Comparison of ENCODE assay signal across 9 mouse cellular contexts in genomic region chr1:43504235-43504634, GRCm38 (mm10). TPM values are rescaled to one million over a fixed set of nuclear protein-coding genes. Genes with fewer than 3 reads are reported as not detected.
DNase-seq lines count a peak whose midpoint lies in the region; ATAC-seq lines count a peak whose summit lies in the region.
"Had no signal": no experiment of that assay in that cellular context is flagged by ENCODE, and none has a peak within 500 bp of the region (broad histone marks: within the 10 kb centered on the region; RNA-seq: fewer than 3 reads in every experiment).

No protein-coding gene starts in this region.

- H3K27me3 ChIP-seq in hindbrain, embryonic 16.5 days (replicated peaks; ENCODE audit: control insufficient read depth, insufficient read depth, low read length) = no peaks in the 10 kb centered on the region

- WGBS in hindbrain, embryonic 16.5 days = 14% methylated on average over 4 of the region's 4 CpGs

- no peak for ATAC-seq in cerebellum, adult (ENCODE audit: insufficient number of reproducible peaks, low FRiP score, low TSS enrichment)
- ATAC-seq in hindbrain, embryonic 16.5 days = peak; percentile 73

- no peaks in the 10 kb centered on the region for H3K36me3 ChIP-seq in hindbrain, embryonic 16.5 days (ENCODE audit: control insufficient read depth, insufficient read depth, low read length)

- no peak overlapping the region for H3K4me3 ChIP-seq in hindbrain, embryonic 16.5 days (ENCODE audit: low read length)

- no peak overlapping the region for H3K27ac ChIP-seq in hindbrain, embryonic 16.5 days (ENCODE audit: low read depth, low read length)

- no peak overlapping the region for H3K9ac ChIP-seq in hindbrain, embryonic 16.5 days (ENCODE audit: low read depth, low read length)

- peak; percentile 35 for DNase-seq in cerebellum, adult 11 months
- peak; percentile 26 for DNase-seq in right cerebral cortex, postnatal 4 days
- no peak for DNase-seq in right cerebral cortex, postnatal 36 days (ENCODE audit: low spot score in 2 of 2)
- DNase-seq in gastrocnemius, postnatal 25 days = no peak
- DNase-seq in adrenal gland, postnatal 25 days = no peak
- DNase-seq in adrenal gland, adult 18-20 months (ENCODE audit: low spot score in 2 of 2) = no peak
- DNase-seq: kidney, adult 8-10 months had no signal

- H3K9me3 ChIP-seq in hindbrain, embryonic 16.5 days (ENCODE audit: control insufficient read depth, low read length) = no peaks in the 10 kb centered on the region

- peaks cover 18% of the 10 kb centered on the region for H3K4me1 ChIP-seq in hindbrain, embryonic 16.5 days (ENCODE audit: control insufficient read depth, insufficient read depth, low read depth, low read length)

- H3K4me2 ChIP-seq in hindbrain, embryonic 16.5 days (ENCODE audit: low read length) = no peak overlapping the region

RNA-seq across cellular contexts. Expression of gene Nck2, which starts 59.9 kb away (rescaled TPM):
- 28.0 and 32.3 TPM in 2 replicates for polyA plus RNA-seq in hindbrain, embryonic 16.5 days (2015; fragmentation: Nextera tagmentation; extraction: Ambion mirVana)
- 10 to 100 TPM; 17.3 to 17.9 TPM for total RNA-seq in gastrocnemius, postnatal 25 days (2021)
- 33.1 and 34.5 TPM in 2 replicates for total RNA-seq in adrenal gland, postnatal 25 days (2021)
- 10 to 100 TPM; 28.6 to 30.8 TPM for total RNA-seq in adrenal gland, adult 18-20 months (2021)

Comparison
In these comparisons a context has a peak if more than half of its experiments do, and no peak if none do; other contexts are left out.
1. DNase-seq: peak in cerebellum, adult 11 months (single experiment) and right cerebral cortex, postnatal 4 days (single experiment); none in right cerebral cortex, postnatal 36 days (0 of 2), gastrocnemius, postnatal 25 days (single experiment), adrenal gland, postnatal 25 days (single experiment) and adrenal gland, adult 18-20 months (0 of 2).